Mouse (Mus musculus): Measurements from ENCODE around the gene Ceacam19.

The Ceacam19 gene

DNA sequence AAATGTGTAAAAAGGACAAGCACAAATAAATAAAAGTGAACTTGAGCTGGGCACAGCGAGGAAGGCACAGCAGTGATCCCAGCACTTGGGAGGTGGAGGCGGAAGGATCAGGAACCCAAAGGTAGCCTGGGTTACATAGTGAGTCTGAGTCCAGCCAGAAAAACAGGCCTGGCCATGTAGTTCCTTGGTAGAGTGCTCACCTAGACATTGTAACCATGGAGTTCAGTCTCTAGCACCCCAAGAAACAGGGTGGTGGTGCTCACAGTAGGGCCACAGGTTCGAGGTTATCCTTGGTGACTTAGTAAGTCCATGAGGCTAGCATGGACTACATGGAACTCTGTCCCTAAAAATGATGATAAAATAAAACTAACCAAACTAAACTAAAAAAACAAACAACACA lies 46.8 kb downstream of the Ceacam19 start:
- DNase-seq (ENCODE audit: low read depth, low spot score): no peak

DNA sequence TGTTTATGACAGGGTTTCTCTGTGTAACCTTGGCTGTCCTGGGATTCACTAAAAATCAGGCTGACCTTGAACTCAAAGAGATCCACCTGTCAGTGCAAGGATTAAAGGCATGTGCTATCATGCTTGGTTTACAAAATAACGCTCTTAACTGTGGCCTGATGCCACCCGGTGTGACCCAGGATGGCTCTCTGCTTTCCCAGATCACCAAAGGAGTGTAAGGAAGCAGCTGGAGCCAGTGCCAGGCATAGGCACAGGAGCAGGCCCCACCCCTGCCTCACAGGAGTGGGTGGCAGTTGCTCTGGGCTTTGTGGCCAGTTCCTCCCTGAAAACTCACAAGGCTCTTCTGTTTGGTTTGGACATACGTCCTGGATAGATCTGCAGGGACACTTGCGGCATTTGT lies 47.4 kb downstream of the Ceacam19 start:
- no peak for DNase-seq (ENCODE audit: low read depth, low spot score)

DNA sequence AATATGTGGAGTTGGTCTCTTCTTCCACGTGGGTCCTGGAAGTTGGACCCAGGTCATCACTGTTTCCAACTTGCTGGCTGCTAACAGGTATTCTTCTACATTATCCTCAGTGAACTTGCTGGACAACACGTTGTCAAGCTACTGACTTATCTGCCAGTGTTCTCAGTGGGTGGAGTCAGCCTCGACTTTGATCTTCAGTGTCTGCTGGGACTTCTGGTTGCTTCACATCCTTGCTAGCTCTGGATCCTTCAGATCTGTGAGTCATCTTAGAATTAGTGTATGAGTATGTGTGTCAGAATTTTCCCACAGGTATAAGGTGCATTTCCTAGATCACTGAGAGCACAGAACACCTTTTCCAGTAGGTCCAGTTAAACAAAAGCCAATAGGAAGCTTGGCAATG lies 50.9 kb downstream of the Ceacam19 start:
- no peak for DNase-seq (ENCODE audit: low read depth, low spot score)

DNA sequence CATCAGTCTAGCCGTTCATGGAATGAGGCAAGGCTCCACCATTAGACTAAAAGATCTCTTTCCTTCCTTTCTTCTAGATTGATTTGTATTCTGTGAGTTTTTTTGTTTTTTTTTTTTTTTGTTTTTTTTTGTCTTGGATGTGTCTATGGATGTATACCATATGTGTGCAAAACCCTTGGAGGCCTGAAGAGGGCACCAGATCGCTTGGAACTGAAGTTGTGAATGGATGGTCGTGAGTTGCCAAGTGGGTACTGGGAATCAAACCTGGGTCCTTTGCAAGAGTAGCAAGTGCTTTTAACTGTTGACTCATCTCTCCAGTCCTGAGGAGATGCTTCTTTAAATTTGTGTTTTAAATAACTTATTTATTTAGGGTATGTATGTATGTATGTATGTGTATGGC lies 53.7 kb downstream of the Ceacam19 start:
- no peak for DNase-seq (ENCODE audit: low read depth, low spot score)

DNA sequence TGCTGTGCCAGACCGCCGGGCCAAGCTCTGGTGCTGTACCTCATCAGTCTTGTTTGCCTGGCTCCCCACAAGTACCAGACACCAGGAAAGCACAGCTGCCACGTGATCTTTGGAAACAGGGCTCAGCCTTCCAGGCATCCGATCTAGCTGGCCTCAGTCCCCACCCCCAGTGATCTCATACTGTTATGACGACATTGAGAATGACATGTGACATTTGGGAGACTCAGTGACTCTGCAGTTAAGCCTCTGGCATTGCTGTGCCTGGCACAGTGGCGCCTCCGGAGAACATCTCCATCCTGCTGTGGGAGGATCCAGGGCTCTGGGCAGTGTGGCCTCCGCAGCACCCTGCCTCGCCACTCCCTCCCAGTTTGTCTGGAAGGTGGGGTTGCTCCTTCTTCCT lies 55.9 kb downstream of the Ceacam19 start:
- DNase-seq (ENCODE audit: low read depth, low spot score): no peak

DNA sequence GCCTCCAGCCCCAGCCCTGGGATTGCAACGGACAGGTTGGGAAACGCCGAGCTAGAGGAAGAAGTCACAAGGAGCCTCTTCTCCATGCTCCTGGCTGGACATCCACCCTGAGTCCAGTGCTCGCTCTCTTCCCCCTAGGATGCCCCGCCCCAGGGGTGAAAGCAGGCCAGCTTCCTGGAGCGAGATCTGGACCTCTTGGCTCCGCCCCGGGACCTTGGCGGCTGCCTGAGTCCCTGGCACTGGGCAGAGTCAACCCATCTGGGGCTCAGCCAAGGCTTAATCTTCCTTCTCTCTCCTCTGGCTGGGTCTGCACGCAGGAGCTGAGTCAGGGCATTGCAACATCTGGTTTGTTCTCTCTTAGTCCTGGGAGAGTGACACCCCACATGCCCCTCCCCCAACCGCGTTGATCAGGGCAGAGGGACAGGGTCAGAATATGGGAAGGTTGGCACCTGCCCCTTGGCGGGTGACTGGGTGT lies 57.0 kb downstream of the Ceacam19 start:
- no peak for DNase-seq (ENCODE audit: low read depth, low spot score)

DNA sequence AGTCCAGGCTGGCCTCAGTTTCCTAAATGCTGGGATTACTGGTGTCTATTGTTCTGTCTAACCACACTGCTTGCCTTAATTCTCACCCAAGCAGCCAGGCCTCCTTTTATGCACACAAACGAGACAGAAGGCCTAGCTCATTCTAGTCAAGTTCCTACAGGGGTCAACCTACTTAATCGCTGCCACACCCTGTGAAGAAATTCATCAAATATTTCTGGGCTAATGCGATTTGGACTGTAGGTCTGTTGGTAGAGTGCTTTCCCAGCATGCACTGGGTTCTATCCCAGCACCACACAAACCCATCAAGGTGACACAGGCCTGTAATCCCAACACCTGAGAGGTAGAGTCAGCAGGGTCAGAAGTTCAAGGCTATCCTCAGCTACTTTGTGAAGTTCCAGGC lies 58.1 kb downstream of the Ceacam19 start:
- DNase-seq (ENCODE audit: low read depth, low spot score): no peak

DNA sequence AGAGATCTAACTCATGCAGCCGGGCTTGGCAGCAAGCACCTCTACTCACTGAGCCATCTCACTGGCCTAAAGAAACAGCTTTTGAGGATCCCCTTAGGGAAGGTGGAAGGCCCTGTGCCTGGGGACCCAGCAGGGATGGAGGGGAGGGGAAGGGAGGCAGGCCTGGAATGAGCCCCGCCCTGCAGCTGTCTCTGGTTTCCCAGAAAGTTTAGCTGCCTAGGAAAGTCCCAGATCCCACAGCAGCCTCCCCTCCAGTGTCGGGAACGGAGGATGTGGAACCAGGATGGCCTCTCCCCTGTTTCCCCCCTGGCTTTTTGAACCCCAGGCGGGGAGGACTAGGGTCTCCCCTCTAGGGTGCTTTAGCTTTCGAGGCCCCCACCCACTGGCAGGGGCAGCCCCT lies 61.0 kb downstream of the Ceacam19 start:
- no peak for DNase-seq (ENCODE audit: low read depth, low spot score)

Data from telencephalon, adult 2 months (tissue).